Mouse (Mus musculus) cortical plate, adult 2 months (tissue): ENCODE data around the gene Dscaml1. TPM values are rescaled to one million over a fixed set of nuclear protein-coding genes. Genes with fewer than 3 reads are reported as not detected.

Experiments
- H3K27ac ChIP-seq: fragments of 200-500 bp; 2 replicates; pipeline ENCODE4 v1.5.1; 2012; ENCODE audit warnings: low read length, control low read depth, inconsistent platforms; ENCODE audit not compliant: insufficient read depth
- H3K4me1 ChIP-seq: fragments of 200-500 bp; 2 replicates; pipeline ENCODE4 v1.6.1; 2011; ENCODE audit warnings: low read length; ENCODE audit not compliant: control insufficient read depth, insufficient read depth
- H3K4me3 ChIP-seq: fragments of 200-500 bp; 2 replicates; pipeline ENCODE4 v1.5.1; 2011; ENCODE audit warnings: mild to moderate bottlenecking, low read length, control low read depth; ENCODE audit not compliant: insufficient read depth
- CTCF ChIP-seq: fragments of 200-500 bp; IDR thresholded peaks from 2 replicates; pipeline ENCODE4 v1.5.1; 2011; ENCODE audit warnings: mild to moderate bottlenecking, control low read depth, low read length; ENCODE audit not compliant: insufficient read depth; ENCODE audit errors: extremely low read depth
- POLR2A ChIP-seq: fragments of 200-500 bp; IDR thresholded peaks from 2 replicates; pipeline ENCODE4 v1.6.1; 2011; ENCODE audit warnings: mild to moderate bottlenecking, low read length, control low read depth; ENCODE audit not compliant: insufficient read depth; ENCODE audit errors: extremely low read depth
- polyA plus RNA-seq: library from polyadenylated mRNA; depleted of rRNA; stranded (reverse); fragments of >200 nt; gene quantifications from 2 replicates; pipeline ENCODE4 v1.2.3, GENCODE M21; 2012

The Dscaml1 gene
- polyA plus RNA-seq, 1 experiment, result 29.7 TPM

- no peak overlapping the region for H3K4me3 ChIP-seq
- peak overlapping the region; percentile 63; the same call in 1 of the 2 replicates for H3K27ac ChIP-seq
- H3K4me1 ChIP-seq, result peaks cover 11% of the 10 kb centered on the region
- no peak for TF ChIP-seq POLR2A
- TF ChIP-seq CTCF, result no peak
Observed at GRCm38 (mm10) chr9:45608097-45609031, 181.9 kb downstream of the Dscaml1 start.

- Histone ChIP-seq H3K27ac (no peak overlapping the region), H3K4me3 (no peak overlapping the region), H3K4me1 (peaks cover 11% of the 10 kb centered on the region)
- TF ChIP-seq POLR2A (no peak), CTCF (no peak)
Observed at GRCm38 (mm10) chr9:45610336-45611060, 184.1 kb downstream of the Dscaml1 start.

- no peak overlapping the region for H3K4me3 ChIP-seq
Observed at GRCm38 (mm10) chr9:45614616-45615015, 188.2 kb downstream of the Dscaml1 start.

GRCm38 (mm10) chr9:45617889-45618288 is 191.5 kb downstream of the Dscaml1 start:
- TF ChIP-seq CTCF (no peak), POLR2A (no peak)
- Histone ChIP-seq H3K4me1 (peaks cover 9% of the 10 kb centered on the region), H3K4me3 (no peak overlapping the region), H3K27ac (no peak overlapping the region)

More at GRCm38 (mm10) chr9:45614616-45615015, 188.2 kb downstream of the Dscaml1 start:
- H3K27ac ChIP-seq, result no peak overlapping the region
- TF ChIP-seq POLR2A (no peak), CTCF (no peak)
- H3K4me1 ChIP-seq, result peaks cover 11% of the 10 kb centered on the region

- no peak for TF ChIP-seq POLR2A
- Histone ChIP-seq H3K27ac (no peak overlapping the region), H3K4me1 (peaks cover 9% of the 10 kb centered on the region), H3K4me3 (no peak overlapping the region)
Observed at GRCm38 (mm10) chr9:45618443-45618842, 192.0 kb downstream of the Dscaml1 start.

GRCm38 (mm10) chr9:45620049-45620448 is 193.6 kb downstream of the Dscaml1 start:
- H3K4me1 ChIP-seq, result peaks cover 9% of the 10 kb centered on the region
- TF ChIP-seq CTCF (no peak), POLR2A (no peak)

GRCm38 (mm10) chr9:45620920-45621319 is 194.5 kb downstream of the Dscaml1 start:
- TF ChIP-seq CTCF (no peak), POLR2A (no peak)
- H3K4me3 ChIP-seq, result no peak overlapping the region
- H3K4me1 ChIP-seq, result peaks cover 9% of the 10 kb centered on the region
- H3K27ac ChIP-seq, result no peak overlapping the region

More at GRCm38 (mm10) chr9:45620049-45620448, 193.6 kb downstream of the Dscaml1 start:
- Histone ChIP-seq H3K4me3 (no peak overlapping the region), H3K27ac (no peak overlapping the region)

- no peak overlapping the region for H3K27ac ChIP-seq
- no peak for TF ChIP-seq POLR2A
- no peak for TF ChIP-seq CTCF
- no peak overlapping the region for H3K4me3 ChIP-seq
- peaks cover 6% of the 10 kb centered on the region for H3K4me1 ChIP-seq
Observed at GRCm38 (mm10) chr9:45625889-45626446, 199.5 kb downstream of the Dscaml1 start.

- peaks cover 16% of the 10 kb centered on the region for H3K4me1 ChIP-seq
- no peak overlapping the region for H3K27ac ChIP-seq
- no peak overlapping the region for H3K4me3 ChIP-seq
- TF ChIP-seq POLR2A (no peak), CTCF (no peak)
Observed at GRCm38 (mm10) chr9:45632520-45632919, 206.1 kb downstream of the Dscaml1 start.

GRCm38 (mm10) chr9:45633036-45633435 is 206.6 kb downstream of the Dscaml1 start:
- Histone ChIP-seq H3K27ac (no peak overlapping the region), H3K4me1 (peaks cover 19% of the 10 kb centered on the region), H3K4me3 (no peak overlapping the region)
- TF ChIP-seq CTCF (no peak), POLR2A (no peak)
